Mouse (Mus musculus): ENCODE measurements around the gene Mapk8ip3. TPM values are rescaled to one million over a fixed set of nuclear protein-coding genes. Genes with fewer than 3 reads are reported as not detected.
"Not testable (repeated sequence)": the region's sequence is repeated elsewhere in the genome, so short reads cannot be mapped to it uniquely, and the experiment has no call there.

Mapk8ip3 gene
- 39.1 and 50.9 TPM in 2 replicates for polyA plus RNA-seq (2014; fragmentation: Nextera tagmentation; extraction: Ambion mirVana)

DNA sequence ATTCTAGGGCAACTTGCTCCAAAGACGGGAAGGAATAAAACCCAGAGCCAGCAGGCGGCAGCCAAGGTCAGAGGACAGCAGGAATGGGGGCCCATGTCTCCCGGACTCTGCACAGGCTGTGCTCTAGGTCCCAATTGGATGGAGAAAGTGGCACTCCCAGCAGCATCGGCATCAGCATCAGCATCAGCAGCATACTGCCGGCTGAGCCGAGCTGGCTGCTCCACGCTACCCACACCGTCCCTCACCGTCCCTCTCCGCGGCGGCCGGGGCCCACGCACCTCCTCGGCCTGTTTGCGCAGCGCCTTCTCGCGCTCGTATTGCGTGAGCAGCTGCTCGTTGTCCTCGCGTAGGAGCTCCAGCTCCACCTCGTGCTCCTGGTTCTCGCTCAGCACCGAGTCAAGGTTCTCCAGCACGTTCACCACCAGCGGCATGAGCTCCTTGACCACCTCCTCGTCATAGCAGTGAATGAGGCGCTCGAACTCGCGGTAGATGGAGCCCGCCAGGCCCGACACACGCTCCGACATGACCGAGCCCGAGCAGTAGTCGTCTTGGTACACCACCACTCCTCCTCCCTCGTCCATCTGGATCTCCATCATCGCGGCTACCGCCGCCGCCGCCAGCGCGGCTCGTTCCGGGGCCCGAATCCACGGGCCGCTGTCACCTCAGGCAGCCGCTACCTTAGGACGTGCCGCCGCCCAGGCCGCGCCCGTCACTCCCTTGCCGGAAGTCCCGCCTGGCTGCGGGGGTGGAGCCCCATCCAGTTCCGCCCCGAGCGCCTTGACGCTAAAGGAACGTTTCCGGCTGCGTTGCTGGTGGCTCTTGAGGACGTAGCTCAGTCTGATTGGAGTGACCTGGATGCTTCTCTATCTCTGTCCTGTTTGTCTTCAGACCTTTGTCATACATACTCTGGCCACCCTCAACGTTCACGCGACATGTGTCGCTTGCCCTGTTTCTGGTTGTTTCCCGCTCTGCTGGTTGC is at the start of gene Mapk8ip3:
Gene Mapk8ip3, minus strand, starts transcription at position 719 of the 979 bp plus-strand sequence.
- Histone ChIP-seq H3K4me3 (ENCODE audit: low read depth, low read length) (peak within 1 kb of the TSS; percentile 97), H3K9ac (ENCODE audit: low read depth, low read length) (peak within 1 kb of the TSS; percentile 93), H3K27me3 (ENCODE audit: control insufficient read depth, insufficient read depth, low read length) (no peaks in the 10 kb centered on the region), H3K27ac (ENCODE audit: low read depth, low read length) (peak within 1 kb of the TSS; percentile 78), H3K36me3 (ENCODE audit: control insufficient read depth, insufficient read depth, low read length) (no peaks in the 10 kb centered on the region), H3K4me1 (replicated peaks; ENCODE audit: control insufficient read depth, insufficient read depth, low read length) (peaks cover 6% of the 10 kb centered on the region; the same call in 1 of the 2 replicates), H3K9me3 (ENCODE audit: control insufficient read depth, low read length) (no peaks in the 10 kb centered on the region), H3K4me2 (replicated peaks; ENCODE audit: low read depth, low read length) (peak within 1 kb of the TSS; percentile 58)
- under 1% methylated on average over 76 of the region's 78 CpGs for WGBS
- ATAC-seq (ENCODE audit: low FRiP score) (peak; percentile 98), DNase-seq (ENCODE audit: low spot score) (peak; percentile 95)

DNA sequence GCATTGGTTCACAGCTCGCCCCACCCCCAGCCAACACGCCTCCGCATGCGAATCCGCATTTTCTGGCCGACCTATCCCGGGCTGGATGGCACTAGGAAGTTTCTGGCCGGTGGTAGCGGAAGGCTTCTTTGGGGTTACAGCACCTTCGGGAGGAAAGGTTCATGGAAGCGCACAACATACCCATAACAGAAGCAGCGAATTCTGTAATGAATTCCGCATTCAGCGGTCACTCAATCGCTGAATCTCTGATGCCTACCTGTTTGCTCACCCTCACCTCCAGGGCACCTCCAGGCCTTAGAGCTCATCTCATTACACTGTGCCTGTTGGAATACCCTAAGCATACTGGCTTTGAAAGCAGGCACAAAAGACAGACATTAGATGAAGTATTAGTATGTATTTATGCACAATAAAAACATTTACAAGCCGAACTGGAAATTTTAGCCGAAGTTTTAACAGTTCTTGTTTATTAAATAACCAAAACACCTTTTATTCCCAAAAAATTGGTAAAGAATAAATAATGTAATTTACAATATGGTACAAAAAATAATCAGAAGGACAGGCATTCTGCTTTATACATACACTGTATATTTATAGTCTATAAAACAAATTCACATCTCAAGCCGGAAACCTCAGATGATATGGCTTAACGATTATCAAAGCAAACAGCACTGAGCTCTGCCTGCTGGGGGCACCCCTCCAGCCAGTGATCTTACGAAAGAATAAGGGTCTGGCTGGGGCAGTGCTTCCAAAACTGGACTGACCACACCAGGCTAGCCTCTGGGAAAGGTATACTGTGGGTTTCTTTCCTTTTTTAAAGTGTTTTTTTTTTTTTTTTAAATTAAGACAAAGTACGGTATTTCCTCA is 24.3 kb upstream of the Mapk8ip3 start:
- DNase-seq (ENCODE audit: low spot score) (no peak), ATAC-seq (ENCODE audit: low FRiP score) (peak; percentile 66)
- Histone ChIP-seq H3K27me3 (ENCODE audit: control insufficient read depth, insufficient read depth, low read length) (no peaks in the 10 kb centered on the region), H3K4me2 (replicated peaks; ENCODE audit: low read depth, low read length) (peak overlapping the region; percentile 67), H3K4me1 (replicated peaks; ENCODE audit: control insufficient read depth, insufficient read depth, low read length) (no peaks in the 10 kb centered on the region), H3K27ac (ENCODE audit: low read depth, low read length) (no peak overlapping the region), H3K9ac (ENCODE audit: low read depth, low read length) (0 out of 2 replicates have a peak overlapping the region, but pooled peaks have one; percentile 25), H3K36me3 (ENCODE audit: control insufficient read depth, insufficient read depth, low read length) (peaks cover 17% of the 10 kb centered on the region), H3K4me3 (ENCODE audit: low read depth, low read length) (peak overlapping the region; percentile 86), H3K9me3 (ENCODE audit: control insufficient read depth, low read length) (no peaks in the 10 kb centered on the region)
- WGBS, result 16% methylated on average over 21 of the region's 21 CpGs

DNA sequence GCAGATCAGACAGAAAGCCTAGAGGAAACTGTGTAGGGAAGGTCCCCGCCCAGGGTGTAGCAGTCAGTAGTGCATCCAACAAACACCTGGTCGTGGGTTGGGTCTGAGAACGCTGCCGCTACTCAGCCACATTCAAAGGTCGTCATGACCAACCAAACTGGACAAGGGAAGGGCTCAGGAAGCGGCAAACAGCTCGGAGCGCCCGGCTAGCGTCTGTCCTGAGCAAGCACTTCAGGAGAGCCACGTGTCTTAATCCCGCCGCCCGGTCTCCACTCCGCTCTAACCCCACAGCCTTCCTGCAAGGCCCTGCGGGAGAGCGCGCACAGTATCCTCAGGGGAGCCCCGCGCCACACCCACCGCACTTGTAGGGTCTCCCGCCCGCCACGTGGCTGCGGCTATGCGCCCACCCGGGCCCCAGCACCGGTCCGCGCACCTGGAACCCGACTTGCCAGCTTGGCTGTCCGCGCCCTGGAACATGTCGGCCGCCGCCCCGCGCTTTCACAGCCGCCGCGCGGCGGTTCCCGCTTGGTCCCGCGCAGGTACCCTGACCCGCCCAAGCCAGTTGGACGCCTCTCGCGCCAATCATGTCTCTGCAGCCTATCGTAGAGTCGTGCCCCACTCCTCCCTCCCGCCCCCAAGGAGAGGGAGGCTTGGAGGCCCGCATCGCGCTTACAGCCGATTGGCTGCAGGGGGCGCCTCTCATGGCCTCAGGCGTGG is 23.5 kb upstream of the Mapk8ip3 start, which contains the start of gene Jpt2:
Gene Jpt2, minus strand, starts transcription at position 555 of the 717 bp plus-strand sequence.
- peak within 1 kb of the TSS; percentile 84 for H3K9ac ChIP-seq (ENCODE audit: low read depth, low read length)
- DNase-seq (ENCODE audit: low spot score) (peak; percentile 99), ATAC-seq (ENCODE audit: low FRiP score) (peak; percentile 100)
- H3K9me3 ChIP-seq (ENCODE audit: control insufficient read depth, low read length), result no peaks in the 10 kb centered on the region
- peaks cover 17% of the 10 kb centered on the region for H3K36me3 ChIP-seq (ENCODE audit: control insufficient read depth, insufficient read depth, low read length)
- under 1% methylated on average over 55 of the region's 59 CpGs for WGBS
- H3K4me3 ChIP-seq (ENCODE audit: low read depth, low read length), result peak within 1 kb of the TSS; percentile 86
- H3K4me2 ChIP-seq (replicated peaks; ENCODE audit: low read depth, low read length), result peak within 1 kb of the TSS; percentile 67
- peak within 1 kb of the TSS; percentile 67 for H3K27ac ChIP-seq (ENCODE audit: low read depth, low read length)
- H3K27me3 ChIP-seq (ENCODE audit: control insufficient read depth, insufficient read depth, low read length), result no peaks in the 10 kb centered on the region
- H3K4me1 ChIP-seq (replicated peaks; ENCODE audit: control insufficient read depth, insufficient read depth, low read length), result no peaks in the 10 kb centered on the region

DNA sequence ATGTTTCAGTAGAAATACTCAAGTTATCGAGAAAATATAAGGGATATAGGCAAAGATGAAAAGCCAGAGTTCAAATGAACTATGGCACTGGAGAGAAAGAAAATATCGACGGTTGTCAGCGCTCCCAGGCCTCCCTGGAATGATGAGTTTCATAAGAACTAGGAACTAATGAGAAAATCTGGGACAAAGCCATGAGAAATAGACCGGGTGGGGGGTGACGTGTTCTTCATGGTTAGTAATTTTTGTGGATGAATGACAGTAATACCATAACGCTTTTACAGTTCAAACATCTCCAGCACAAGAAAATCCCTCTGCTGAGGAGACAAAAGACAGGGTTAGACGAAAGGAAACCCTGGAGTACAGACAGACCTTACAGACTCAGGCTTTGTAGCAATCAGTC is 22.6 kb upstream of the Mapk8ip3 start:
- Histone ChIP-seq H3K27ac (ENCODE audit: low read depth, low read length) (no peak overlapping the region), H3K9me3 (ENCODE audit: control insufficient read depth, low read length) (no peaks in the 10 kb centered on the region), H3K4me3 (ENCODE audit: low read depth, low read length) (peak overlapping the region; percentile 86), H3K27me3 (ENCODE audit: control insufficient read depth, insufficient read depth, low read length) (no peaks in the 10 kb centered on the region), H3K4me1 (replicated peaks; ENCODE audit: control insufficient read depth, insufficient read depth, low read length) (no peaks in the 10 kb centered on the region), H3K36me3 (ENCODE audit: control insufficient read depth, insufficient read depth, low read length) (peaks cover 16% of the 10 kb centered on the region), H3K9ac (ENCODE audit: low read depth, low read length) (peak overlapping the region; percentile 84), H3K4me2 (replicated peaks; ENCODE audit: low read depth, low read length) (peak overlapping the region; percentile 67)
- DNase-seq (ENCODE audit: low spot score) (no peak), ATAC-seq (ENCODE audit: low FRiP score) (no peak)
- WGBS, result 50% methylated on average over 8 of the region's 8 CpGs

DNA sequence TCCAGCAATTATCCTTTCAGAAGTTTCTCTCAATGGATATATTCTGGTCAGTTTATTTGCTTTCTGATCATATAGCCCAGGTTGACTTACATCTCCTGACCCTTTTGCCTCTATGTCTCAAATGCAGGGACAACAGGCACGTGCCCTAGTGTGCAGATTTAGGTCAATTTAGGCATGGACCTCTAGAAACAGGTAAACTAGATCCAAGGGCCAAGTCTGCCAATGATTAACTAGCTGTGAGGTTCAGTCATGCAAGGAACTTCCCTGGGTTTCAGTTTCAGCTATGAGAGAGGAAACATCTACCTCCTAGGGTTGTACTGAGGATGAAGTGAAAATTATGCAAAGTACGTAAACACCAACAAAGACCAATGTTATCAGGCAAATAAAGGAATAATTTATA is 16.5 kb upstream of the Mapk8ip3 start:
- H3K27me3 ChIP-seq (ENCODE audit: control insufficient read depth, insufficient read depth, low read length), result no peaks in the 10 kb centered on the region
- H3K9me3 ChIP-seq (ENCODE audit: control insufficient read depth, low read length), result no peaks in the 10 kb centered on the region
- 91% methylated on average over 2 of the region's 2 CpGs for WGBS
- H3K27ac ChIP-seq (ENCODE audit: low read depth, low read length), result no peak overlapping the region
- H3K4me3 ChIP-seq (ENCODE audit: low read depth, low read length), result no peak overlapping the region
- H3K9ac ChIP-seq (ENCODE audit: low read depth, low read length), result no peak overlapping the region
- DNase-seq (ENCODE audit: low spot score), result no peak
- ATAC-seq (ENCODE audit: low FRiP score), result no peak
- H3K4me1 ChIP-seq (replicated peaks; ENCODE audit: control insufficient read depth, insufficient read depth, low read length), result no peaks in the 10 kb centered on the region
- no peak overlapping the region for H3K4me2 ChIP-seq (replicated peaks; ENCODE audit: low read depth, low read length)
- peaks cover 11% of the 10 kb centered on the region for H3K36me3 ChIP-seq (ENCODE audit: control insufficient read depth, insufficient read depth, low read length)

DNA sequence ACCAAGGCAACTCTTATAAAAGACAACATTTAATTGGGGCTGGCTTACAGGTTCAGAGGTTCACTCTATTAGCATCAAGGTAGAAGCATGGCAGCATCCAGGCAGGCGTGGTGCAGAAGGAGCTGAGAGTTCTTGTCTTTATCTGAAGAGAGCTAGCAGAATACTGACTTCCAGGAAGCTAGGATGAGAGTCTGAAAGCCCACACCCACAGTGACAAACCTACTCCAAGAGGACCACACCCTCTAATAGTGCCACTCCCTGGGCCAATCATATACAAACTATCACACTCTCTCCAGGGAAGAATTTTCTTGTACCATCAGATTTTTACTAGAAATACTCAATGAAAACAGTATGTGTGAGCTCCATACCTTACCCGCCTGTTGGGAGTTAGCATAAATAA is 13.9 kb upstream of the Mapk8ip3 start:
- Histone ChIP-seq H3K4me1 (replicated peaks; ENCODE audit: control insufficient read depth, insufficient read depth, low read length) (no peaks in the 10 kb centered on the region), H3K27me3 (ENCODE audit: control insufficient read depth, insufficient read depth, low read length) (no peaks in the 10 kb centered on the region), H3K36me3 (ENCODE audit: control insufficient read depth, insufficient read depth, low read length) (peaks cover 11% of the 10 kb centered on the region)

DNA sequence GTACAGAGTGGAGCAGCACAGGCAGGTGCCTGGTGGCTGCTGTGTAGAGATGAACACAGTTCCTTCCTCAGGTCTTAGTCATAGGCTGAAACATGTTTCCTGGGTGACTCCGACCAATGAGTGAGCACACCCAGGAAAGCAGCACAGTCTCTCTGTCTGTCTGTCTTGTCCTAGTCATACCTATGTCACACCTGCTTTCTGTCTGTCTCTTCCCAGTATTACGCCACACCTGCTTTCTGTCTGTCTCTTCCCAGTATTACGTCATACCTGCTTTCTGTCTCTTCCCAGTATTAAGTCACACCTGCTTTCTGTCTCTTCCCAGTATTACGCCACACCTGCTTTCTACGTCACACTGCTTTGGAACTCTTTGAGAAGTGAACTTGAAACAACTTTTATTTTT is 11.4 kb upstream of the Mapk8ip3 start:
- H3K9ac ChIP-seq (ENCODE audit: low read depth, low read length), result no peak overlapping the region
- no peak overlapping the region for H3K4me2 ChIP-seq (replicated peaks; ENCODE audit: low read depth, low read length)
- no peak overlapping the region for H3K4me3 ChIP-seq (ENCODE audit: low read depth, low read length)
- H3K27ac ChIP-seq (ENCODE audit: low read depth, low read length), result no peak overlapping the region
- peaks cover 9% of the 10 kb centered on the region; the same call in 1 of the 2 replicates for H3K36me3 ChIP-seq (ENCODE audit: control insufficient read depth, insufficient read depth, low read length)
- no peaks in the 10 kb centered on the region for H3K9me3 ChIP-seq (ENCODE audit: control insufficient read depth, low read length)
- WGBS, result 96% methylated on average over 5 of the region's 5 CpGs
- no peaks in the 10 kb centered on the region for H3K27me3 ChIP-seq (ENCODE audit: control insufficient read depth, insufficient read depth, low read length)
- DNase-seq (ENCODE audit: low spot score) (no peak), ATAC-seq (ENCODE audit: low FRiP score) (no peak)
- H3K4me1 ChIP-seq (replicated peaks; ENCODE audit: control insufficient read depth, insufficient read depth, low read length), result no peaks in the 10 kb centered on the region

More for the DNA sequence above, 13.9 kb upstream of the Mapk8ip3 start:
- no peak for ATAC-seq (ENCODE audit: low FRiP score)
- Histone ChIP-seq H3K9me3 (ENCODE audit: control insufficient read depth, low read length) (no peaks in the 10 kb centered on the region), H3K27ac (ENCODE audit: low read depth, low read length) (no peak overlapping the region), H3K4me2 (replicated peaks; ENCODE audit: low read depth, low read length) (no peak overlapping the region), H3K4me3 (ENCODE audit: low read depth, low read length) (no peak overlapping the region), H3K9ac (ENCODE audit: low read depth, low read length) (no peak overlapping the region)
- DNase-seq (ENCODE audit: low spot score), result no peak
- 85% methylated on average over 2 of the region's 2 CpGs for WGBS

DNA sequence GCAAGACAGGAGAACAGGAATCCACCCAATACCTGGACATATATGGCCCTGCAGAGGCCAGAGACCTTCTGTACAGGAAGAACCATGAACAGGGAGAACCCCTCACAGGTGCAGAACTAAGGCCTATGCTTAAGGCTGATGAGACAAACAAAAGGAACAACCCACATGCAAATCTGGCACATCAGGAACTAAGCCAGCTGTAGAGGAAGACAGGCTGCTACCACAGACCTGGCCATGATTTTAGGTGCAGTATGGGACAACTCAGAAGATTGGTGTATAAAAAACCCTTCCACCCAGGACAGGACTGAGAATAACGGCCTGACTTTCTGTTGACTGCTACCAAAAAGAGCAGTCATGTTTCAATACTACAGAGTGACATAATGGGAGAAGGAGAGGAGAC is 6.8 kb upstream of the Mapk8ip3 start:
- ATAC-seq (ENCODE audit: low FRiP score); H3K36me3 ChIP-seq (ENCODE audit: control insufficient read depth, insufficient read depth, low read length); H3K27me3 ChIP-seq (ENCODE audit: control insufficient read depth, insufficient read depth, low read length); H3K27ac ChIP-seq (ENCODE audit: low read depth, low read length); H3K4me2 ChIP-seq (replicated peaks; ENCODE audit: low read depth, low read length); H3K9ac ChIP-seq (ENCODE audit: low read depth, low read length); H3K4me3 ChIP-seq (ENCODE audit: low read depth, low read length); DNase-seq (ENCODE audit: low spot score); H3K4me1 ChIP-seq (replicated peaks; ENCODE audit: control insufficient read depth, insufficient read depth, low read length); H3K9me3 ChIP-seq (ENCODE audit: control insufficient read depth, low read length): not testable (repeated sequence)
- WGBS, result 84% methylated on average over 1 of the region's 1 CpGs
